In the genomic region with DNA sequence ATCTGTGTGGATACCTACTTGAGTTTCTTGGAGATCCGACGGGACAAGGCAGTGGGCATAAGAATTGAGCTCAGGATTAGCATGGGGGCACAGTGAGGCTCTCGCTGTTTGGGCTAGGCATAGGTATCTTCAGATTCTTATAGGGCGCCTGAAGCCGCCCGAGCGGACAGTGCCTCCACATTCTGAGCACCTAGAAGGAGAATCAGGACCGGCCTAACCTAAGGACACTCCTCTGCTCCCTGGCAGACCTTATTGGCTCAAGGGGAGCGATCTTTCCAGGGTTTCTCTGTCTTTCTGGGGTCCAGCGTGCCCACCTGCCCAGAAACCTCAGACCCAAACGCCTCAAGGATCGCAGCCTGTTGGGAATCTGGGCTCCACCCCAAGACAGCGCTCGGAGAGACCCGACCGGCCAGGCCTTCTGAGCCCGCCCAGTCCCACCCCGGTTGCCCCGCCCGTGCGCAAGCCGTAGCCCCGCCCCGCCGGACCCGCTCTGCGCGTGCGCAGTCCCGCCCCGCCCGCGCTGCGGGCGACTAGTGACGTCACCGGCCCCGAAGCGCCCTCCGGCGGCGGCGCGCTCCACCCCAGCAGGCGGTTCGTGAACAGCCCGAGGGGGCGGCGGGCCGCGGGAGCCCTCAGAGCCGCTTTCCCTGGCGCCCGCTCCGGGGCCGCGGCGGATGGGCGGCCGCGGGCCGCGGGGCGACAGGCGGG, we compare ENCODE assay signal across 8 mouse cellular contexts. TPM values are rescaled to one million over a fixed set of nuclear protein-coding genes. Genes with fewer than 3 reads are reported as not detected.
DNase-seq lines count a peak whose midpoint lies in the region; ATAC-seq and TF ChIP-seq lines count a peak whose summit lies in the region.

A gene (plus strand): TSS at position 532 of the 708 bp plus-strand sequence.

- no peaks in the 10 kb centered on the region for H3K9me3 ChIP-seq in E14TG2a.4 (ENCODE audit: low read length)
- H3K9me3 ChIP-seq in forebrain, embryonic 13.5 days (replicated peaks): no peaks in the 10 kb centered on the region
- H3K9me3 ChIP-seq in heart, postnatal 0 days (replicated peaks; ENCODE audit: control insufficient read depth, low read length): no peaks in the 10 kb centered on the region
- H3K9me3 ChIP-seq in liver, embryonic 15.5 days (replicated peaks): no peaks in the 10 kb centered on the region
- H3K9me3 ChIP-seq in neural tube, embryonic 11.5 days (ENCODE audit: control insufficient read depth, low read length): no peaks in the 10 kb centered on the region
- no peaks in the 10 kb centered on the region for H3K9me3 ChIP-seq in stomach, embryonic 16.5 days (replicated peaks; ENCODE audit: control insufficient read depth, low read length)

- peak within 1 kb of the TSS; percentile 96 for H3K4me2 ChIP-seq in forebrain, embryonic 13.5 days
- peak within 1 kb of the TSS; percentile 74 for H3K4me2 ChIP-seq in heart, postnatal 0 days (ENCODE audit: low read depth, low read length)
- peak within 1 kb of the TSS; percentile 98 for H3K4me2 ChIP-seq in liver, embryonic 15.5 days
- H3K4me2 ChIP-seq in neural tube, embryonic 11.5 days (ENCODE audit: low read depth): peak within 1 kb of the TSS; percentile 92
- H3K4me2 ChIP-seq in stomach, embryonic 16.5 days (ENCODE audit: low read depth, low read length): peak within 1 kb of the TSS; percentile 90

- no peak for TF ChIP-seq CTCF in E14TG2a.4 (conservative IDR thresholded peaks at IDR 0.05; ENCODE audit: low read length)
- peak; percentile 39 for TF ChIP-seq CTCF in heart, postnatal 0 days (IDR thresholded peaks at IDR 0.05; ENCODE audit: low read depth)

- WGBS in forebrain, embryonic 13.5 days: 3% methylated on average over 48 of the region's 65 CpGs
- WGBS in heart, postnatal 0 days: 2% methylated on average over 43 of the region's 65 CpGs
- WGBS in liver, embryonic 15.5 days (ENCODE audit: insufficient replicate concordance): 3% methylated on average over 64 of the region's 65 CpGs
- WGBS in neural tube, embryonic 11.5 days: 3% methylated on average over 46 of the region's 65 CpGs
- 2% methylated on average over 64 of the region's 65 CpGs for WGBS in stomach, embryonic 16.5 days

- peak; percentile 88 for DNase-seq in heart, postnatal 0 days (ENCODE audit: low spot score)
- DNase-seq in kidney, postnatal 4 days: peak; percentile 96 to 97
- peak; percentile 94 for DNase-seq in neural tube, embryonic 11.5 days (ENCODE audit: low spot score)

- TF ChIP-seq EP300 in heart, postnatal 0 days (IDR thresholded peaks at IDR 0.05; ENCODE audit: low read depth): no peak

- peak within 1 kb of the TSS; percentile 89 for H3K4me3 ChIP-seq in E14TG2a.4 (replicated peaks; ENCODE audit: low read length)
- H3K4me3 ChIP-seq in forebrain, embryonic 13.5 days: peak within 1 kb of the TSS; percentile 93
- H3K4me3 ChIP-seq in heart, postnatal 0 days (ENCODE audit: low read depth, low read length): peak within 1 kb of the TSS; percentile 63
- H3K4me3 ChIP-seq in liver, embryonic 15.5 days (replicated peaks): peak within 1 kb of the TSS; percentile 87
- peak within 1 kb of the TSS; percentile 93 for H3K4me3 ChIP-seq in neural tube, embryonic 11.5 days (ENCODE audit: low read depth, low read length)
- peak within 1 kb of the TSS; percentile 72 for H3K4me3 ChIP-seq in stomach, embryonic 16.5 days (replicated peaks; ENCODE audit: low read length)

- peaks cover 21% of the 10 kb centered on the region for H3K27me3 ChIP-seq in E14TG2a.4 (ENCODE audit: insufficient read depth, low read length)
- 0 out of 2 replicates have a peak, but pooled peaks cover 3% of the 10 kb centered on the region for H3K27me3 ChIP-seq in forebrain, embryonic 13.5 days
- no peaks in the 10 kb centered on the region for H3K27me3 ChIP-seq in heart, postnatal 0 days (ENCODE audit: control insufficient read depth, insufficient read depth, low read length)
- peaks cover 16% of the 10 kb centered on the region for H3K27me3 ChIP-seq in liver, embryonic 15.5 days
- H3K27me3 ChIP-seq in neural tube, embryonic 11.5 days (ENCODE audit: control insufficient read depth, insufficient read depth, low read length): no peaks in the 10 kb centered on the region
- H3K27me3 ChIP-seq in stomach, embryonic 16.5 days (ENCODE audit: control insufficient read depth, insufficient read depth, low read length): no peaks in the 10 kb centered on the region

- H3K27ac ChIP-seq in forebrain, embryonic 13.5 days: peak within 1 kb of the TSS; percentile 54
- H3K27ac ChIP-seq in heart, postnatal 0 days (ENCODE audit: low read depth): peak within 1 kb of the TSS; percentile 49
- H3K27ac ChIP-seq in liver, embryonic 15.5 days (replicated peaks): peak within 1 kb of the TSS; percentile 86
- peak within 1 kb of the TSS; percentile 31; the same call in 1 of the 2 replicates for H3K27ac ChIP-seq in neural tube, embryonic 11.5 days (ENCODE audit: low read depth, low read length)
- H3K27ac ChIP-seq in stomach, embryonic 16.5 days (ENCODE audit: low read length): peak within 1 kb of the TSS; percentile 59

- H3K4me1 ChIP-seq in E14TG2a.4 (replicated peaks; ENCODE audit: low read depth, low read length): peaks cover 36% of the 10 kb centered on the region
- peaks cover 42% of the 10 kb centered on the region for H3K4me1 ChIP-seq in forebrain, embryonic 13.5 days
- H3K4me1 ChIP-seq in heart, postnatal 0 days (ENCODE audit: control insufficient read depth, insufficient read depth): peaks cover 16% of the 10 kb centered on the region
- peaks cover 46% of the 10 kb centered on the region for H3K4me1 ChIP-seq in liver, embryonic 15.5 days (replicated peaks)
- peaks cover 18% of the 10 kb centered on the region for H3K4me1 ChIP-seq in neural tube, embryonic 11.5 days (ENCODE audit: control insufficient read depth, insufficient read depth, low read length)
- peaks cover 24% of the 10 kb centered on the region for H3K4me1 ChIP-seq in stomach, embryonic 16.5 days (ENCODE audit: control insufficient read depth, insufficient read depth, low read length)

- peak within 1 kb of the TSS; percentile 94 for H3K9ac ChIP-seq in forebrain, embryonic 13.5 days
- peak within 1 kb of the TSS; percentile 80 for H3K9ac ChIP-seq in heart, postnatal 0 days (replicated peaks; ENCODE audit: low read depth, low read length)
- H3K9ac ChIP-seq in liver, embryonic 15.5 days: peak within 1 kb of the TSS; percentile 94
- peak within 1 kb of the TSS; percentile 87 for H3K9ac ChIP-seq in neural tube, embryonic 11.5 days (ENCODE audit: low read length)
- peak within 1 kb of the TSS; percentile 93 for H3K9ac ChIP-seq in stomach, embryonic 16.5 days (ENCODE audit: low read length)

- H3K36me3 ChIP-seq in E14TG2a.4 (ENCODE audit: insufficient read depth, low read length): peaks cover 10% of the 10 kb centered on the region
- H3K36me3 ChIP-seq in forebrain, embryonic 13.5 days (ENCODE audit: poor library complexity, severe bottlenecking): no peaks in the 10 kb centered on the region
- H3K36me3 ChIP-seq in heart, postnatal 0 days (replicated peaks; ENCODE audit: control insufficient read depth, insufficient read depth, low read length): no peaks in the 10 kb centered on the region
- H3K36me3 ChIP-seq in liver, embryonic 15.5 days (replicated peaks): no peaks in the 10 kb centered on the region
- H3K36me3 ChIP-seq in neural tube, embryonic 11.5 days (ENCODE audit: control insufficient read depth, insufficient read depth, low read length): peaks cover 2% of the 10 kb centered on the region; the same call in 1 of the 2 replicates
- H3K36me3 ChIP-seq in stomach, embryonic 16.5 days (ENCODE audit: control insufficient read depth, insufficient read depth, low read length): no peaks in the 10 kb centered on the region; the same call in 1 of the 2 replicates

- ATAC-seq in cerebellum, adult (ENCODE audit: insufficient number of reproducible peaks, low FRiP score, low TSS enrichment): peak; percentile 80
- peak; percentile 90 for ATAC-seq in forebrain, embryonic 13.5 days
- peak; percentile 94 for ATAC-seq in heart, postnatal 0 days (ENCODE audit: insufficient read depth, low read depth)
- peak; percentile 90 for ATAC-seq in liver, embryonic 15.5 days (ENCODE audit: insufficient read depth)
- peak; percentile 89 for ATAC-seq in neural tube, embryonic 11.5 days (ENCODE audit: insufficient read depth, low FRiP score, low TSS enrichment)
- ATAC-seq in stomach, embryonic 16.5 days (ENCODE audit: insufficient read depth, low FRiP score): peak; percentile 93

RNA-seq across cellular contexts. Expression of the gene that starts here (rescaled TPM):
- polyA plus RNA-seq in forebrain, embryonic 13.5 days (2015; fragmentation: Nextera tagmentation; extraction: Ambion mirVana): 7.2 and 7.6 TPM in 2 replicates
- total RNA-seq in heart, postnatal 0 days (2014; rRNA removed; ENCODE audit: low replicate concordance): 49.5 and 76.4 TPM in 2 replicates
- polyA plus RNA-seq in heart, postnatal 0 days (2015; fragmentation: Nextera tagmentation; extraction: Ambion mirVana): 2.8 and 2.9 TPM in 2 replicates
- 5.0 and 6.9 TPM in 2 replicates for polyA plus RNA-seq in liver, embryonic 15.5 days (2015; fragmentation: Nextera tagmentation; extraction: Ambion mirVana)
- polyA plus RNA-seq in neural tube, embryonic 11.5 days (2014; fragmentation: Nextera tagmentation; extraction: Ambion mirVana): 14.2 and 15.1 TPM in 2 replicates
- 5.0 and 5.3 TPM in 2 replicates for polyA plus RNA-seq in stomach, embryonic 16.5 days (2015; fragmentation: Nextera tagmentation; extraction: Ambion mirVana)

Comparison
In these comparisons a context has a peak if more than half of its experiments do, and no peak if none do; other contexts are left out.
1. Peak in every context shown above with its lines: DNase-seq, ATAC-seq, H3K4me3 ChIP-seq and H3K27ac ChIP-seq.
2. H3K27ac ChIP-seq: peak in every context shown above with its lines; median percentile 86 in liver, embryonic 15.5 days; 59 in stomach, embryonic 16.5 days; 54 in forebrain, embryonic 13.5 days; 49 in heart, postnatal 0 days; 31 in neural tube, embryonic 11.5 days.